Mouse (Mus musculus): ENCODE measurements around the gene Ak9.

GRCm38 (mm10) chr10:41403364-41403763 is 99.6 kb downstream of the Ak9 start:
- TF ChIP-seq POLR2A (IDR thresholded peaks at IDR 0.05; ENCODE audit: low read depth, low read length) = no peak
- no peak for TF ChIP-seq CTCF (conservative IDR thresholded peaks at IDR 0.05; ENCODE audit: insufficient read depth, insufficient read length, low read depth, low read length)

Data from kidney, adult 2 months (tissue).